Mouse (Mus musculus) C2C12 (cell line): ENCODE data around the gene Dscaml1.
"Not testable (repeated sequence)": the region's sequence is repeated elsewhere in the genome, so short reads cannot be mapped to it uniquely, and the experiment has no call there.

ENCODE experiments used
- CEBPB ChIP-seq: IDR thresholded peaks from one replicate; pipeline ENCODE4 v1.6.1; 2011; ENCODE audit warnings: low read depth, mild to moderate bottlenecking, control low read depth, moderate library complexity
- CTCF ChIP-seq: IDR thresholded peaks from one replicate; pipeline ENCODE4 v1.5.1; 2011; ENCODE audit not compliant: control insufficient read depth, insufficient read depth, insufficient read length
- FOSL1 ChIP-seq: IDR thresholded peaks from one replicate; pipeline ENCODE4 v1.8.0; 2011; ENCODE audit warnings: mild to moderate bottlenecking, low read length; ENCODE audit not compliant: poor library complexity, insufficient read depth, severe bottlenecking
- MAX ChIP-seq: IDR thresholded peaks from one replicate; pipeline ENCODE4 v1.6.1; 2011; ENCODE audit warnings: mild to moderate bottlenecking, control low read depth
- MYOD1 ChIP-seq: IDR thresholded peaks from one replicate; pipeline ENCODE4 v1.6.1; 2011; ENCODE audit warnings: low read depth; ENCODE audit not compliant: control insufficient read depth, insufficient read length
- USF1 ChIP-seq: IDR thresholded peaks from one replicate; pipeline ENCODE4 v1.6.1; 2011; ENCODE audit warnings: low read depth, mild to moderate bottlenecking, control low read depth, moderate library complexity

DNA sequence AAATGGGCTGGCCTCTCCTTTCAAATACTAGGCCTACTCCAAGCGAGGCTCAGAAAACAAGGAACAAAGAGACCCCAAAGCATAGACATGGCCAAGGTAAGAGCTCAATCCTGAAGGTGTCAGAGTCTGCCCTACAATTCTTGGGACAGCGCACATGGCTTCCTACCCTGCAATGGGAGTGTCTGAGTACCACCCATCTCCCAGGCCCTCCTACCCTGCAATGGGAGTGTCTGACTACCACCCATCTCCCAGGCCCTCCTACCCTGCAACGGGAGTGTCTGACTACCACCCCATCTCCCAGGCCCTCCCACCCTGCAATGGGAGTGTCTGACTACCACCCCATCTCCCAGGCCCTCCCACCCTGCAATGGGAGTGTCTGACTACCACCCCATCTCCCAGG, 349.7 kb downstream of the Dscaml1 start:
- TF ChIP-seq CTCF, MYOD1, CEBPB, USF1, MAX, FOSL1: not testable (repeated sequence)
